Mouse (Mus musculus) olfactory bulb, adult 2 months (tissue): Measurements from ENCODE around the gene Ndrg2.

ENCODE experiments used
- CTCF ChIP-seq: fragments of 200-500 bp; IDR thresholded peaks from 2 replicates; pipeline ENCODE4 v1.5.1; 2012; ENCODE audit warnings: low read depth, mild to moderate bottlenecking, low read length, moderate library complexity; ENCODE audit not compliant: insufficient read depth
- POLR2A ChIP-seq: fragments of 200-500 bp; IDR thresholded peaks from 2 replicates; pipeline ENCODE4 v1.6.1; 2012; ENCODE audit warnings: mild to moderate bottlenecking, low read depth, low read length, moderate library complexity; ENCODE audit not compliant: insufficient read depth

DNA sequence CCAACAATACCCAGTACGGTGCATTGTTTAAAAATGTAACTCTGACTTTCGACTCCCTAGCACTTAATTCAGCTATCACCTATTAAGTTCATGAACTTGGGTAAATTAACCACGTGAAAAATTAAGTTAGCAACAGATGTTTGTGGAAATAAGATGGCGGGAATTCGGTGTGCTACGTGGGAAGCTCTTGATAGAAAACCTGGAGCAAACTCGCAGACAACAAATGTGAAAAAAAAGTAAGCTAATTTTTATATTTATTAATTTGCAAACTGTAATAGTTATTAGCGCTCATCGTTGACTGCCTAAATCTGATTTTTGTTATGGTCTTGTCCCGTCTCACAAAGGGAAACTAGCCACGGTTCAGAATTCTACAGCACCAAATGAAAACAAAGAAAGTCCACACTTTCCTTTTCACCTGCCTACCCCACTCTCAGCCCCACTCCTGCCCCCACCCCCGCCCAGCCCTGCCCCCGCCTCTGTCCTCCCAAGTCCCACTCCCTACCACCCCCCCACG is 29.9 kb downstream of the Ndrg2 start:
- TF ChIP-seq POLR2A (no peak; the same call in 1 of the 2 replicates), CTCF (no peak)
